Mouse (Mus musculus): Measurements from ENCODE around the gene Tbcel. TPM values are rescaled to one million over a fixed set of nuclear protein-coding genes. Genes with fewer than 3 reads are reported as not detected.

The Tbcel gene
- polyA plus RNA-seq, 1 experiment from 2014 or later = 5.0 TPM

DNA sequence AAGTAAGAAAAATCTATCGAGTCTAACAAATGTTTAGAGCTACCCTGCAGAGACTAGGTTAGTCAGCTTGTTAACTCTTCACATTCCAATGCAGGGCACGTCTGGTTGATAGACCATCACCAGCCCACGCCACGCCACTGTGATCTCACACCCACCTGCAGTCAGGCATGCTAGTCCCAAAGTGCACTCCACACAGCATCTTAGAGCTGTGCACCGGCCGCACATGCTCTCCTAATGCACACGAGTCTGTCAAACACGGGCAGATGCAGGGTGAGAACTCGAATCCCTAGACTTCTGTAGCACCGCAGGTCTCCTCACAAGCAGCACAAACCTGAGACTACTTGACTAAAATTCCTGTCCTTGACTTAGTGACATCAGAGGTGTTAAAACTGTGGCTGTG is 47.3 kb downstream of the Tbcel start:
- Histone ChIP-seq H3K36me3 (ENCODE audit: control insufficient read depth, insufficient read depth) (no peaks in the 10 kb centered on the region), H3K9ac (replicated peaks; ENCODE audit: low read depth, low read length) (no peak overlapping the region), H3K27me3 (replicated peaks; ENCODE audit: control insufficient read depth, insufficient read depth, low read length) (no peaks in the 10 kb centered on the region), H3K4me2 (ENCODE audit: low read length) (no peak overlapping the region), H3K27ac (ENCODE audit: low read length) (no peak overlapping the region), H3K9me3 (ENCODE audit: control insufficient read depth, low read length) (no peaks in the 10 kb centered on the region), H3K4me1 (replicated peaks; ENCODE audit: control insufficient read depth, insufficient read depth, low read length) (peaks cover 14% of the 10 kb centered on the region), H3K4me3 (replicated peaks; ENCODE audit: low read length) (no peak overlapping the region)
- ATAC-seq = no peak
- WGBS = 91% methylated on average over 10 of the region's 10 CpGs

DNA sequence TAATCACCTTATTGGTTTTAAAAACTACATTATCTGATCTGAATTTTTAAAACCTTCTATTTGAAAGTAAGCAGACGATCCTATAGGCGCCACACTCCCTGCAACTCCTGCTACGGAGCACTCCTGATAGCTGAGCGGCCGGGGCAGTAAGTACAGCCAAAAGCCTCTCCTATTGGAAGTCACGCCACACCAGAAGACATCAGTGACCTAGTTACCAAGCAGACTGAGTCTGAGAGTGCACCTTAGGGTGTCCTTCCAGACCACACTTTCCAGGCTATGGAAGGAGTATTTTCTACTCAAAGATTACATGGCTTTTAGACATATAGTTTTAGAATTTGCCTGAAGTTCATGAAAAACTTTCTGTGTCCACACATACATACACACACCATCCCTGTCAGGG is 47.9 kb downstream of the Tbcel start:
- H3K36me3 ChIP-seq (ENCODE audit: control insufficient read depth, insufficient read depth) = no peaks in the 10 kb centered on the region
- no peak overlapping the region for H3K9ac ChIP-seq (replicated peaks; ENCODE audit: low read depth, low read length)
- H3K27me3 ChIP-seq (replicated peaks; ENCODE audit: control insufficient read depth, insufficient read depth, low read length) = no peaks in the 10 kb centered on the region
- H3K4me3 ChIP-seq (replicated peaks; ENCODE audit: low read length) = no peak overlapping the region
- H3K4me2 ChIP-seq (ENCODE audit: low read length) = no peak overlapping the region
- ATAC-seq = no peak
- H3K9me3 ChIP-seq (ENCODE audit: control insufficient read depth, low read length) = no peaks in the 10 kb centered on the region
- 92% methylated on average over 6 of the region's 6 CpGs for WGBS
- no peak overlapping the region for H3K27ac ChIP-seq (ENCODE audit: low read length)
- H3K4me1 ChIP-seq (replicated peaks; ENCODE audit: control insufficient read depth, insufficient read depth, low read length) = peaks cover 14% of the 10 kb centered on the region

DNA sequence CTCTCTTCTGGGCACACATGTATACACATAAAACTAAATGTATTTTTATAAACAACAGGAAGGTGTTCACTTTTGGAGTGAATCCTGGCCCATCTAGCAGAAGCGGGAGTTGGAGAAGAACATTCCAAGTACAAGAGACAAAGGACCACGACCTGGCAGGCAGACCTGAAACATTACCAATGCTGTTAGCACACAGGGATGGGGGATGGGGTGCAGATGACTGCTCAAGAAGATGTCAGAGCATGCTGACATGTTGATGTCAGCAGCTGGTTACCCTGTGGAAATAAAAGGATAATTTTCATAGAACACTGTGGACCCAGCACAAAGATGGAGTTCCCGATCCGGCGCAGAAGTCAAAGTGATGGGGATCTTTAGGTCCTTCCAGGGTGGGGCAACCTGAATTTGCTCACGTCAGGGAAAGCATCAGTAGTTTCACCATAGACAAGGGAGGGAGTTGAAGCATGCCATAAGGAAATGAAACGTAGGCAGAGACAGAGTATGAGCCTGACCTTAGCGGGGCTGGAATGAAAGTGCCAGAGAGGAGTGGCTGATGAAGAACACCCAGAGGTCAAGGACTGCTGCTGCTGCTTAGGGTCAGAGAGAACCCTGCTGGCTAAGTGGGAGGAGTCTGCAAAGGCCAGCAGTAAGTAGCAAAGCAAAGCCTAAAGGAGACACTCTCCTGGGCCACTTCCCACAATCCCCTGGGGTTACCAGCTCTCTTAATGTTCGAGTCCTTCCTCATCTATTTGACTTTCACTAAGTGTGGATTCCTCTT is 48.7 kb downstream of the Tbcel start:
- Histone ChIP-seq H3K27me3 (replicated peaks; ENCODE audit: control insufficient read depth, insufficient read depth, low read length) (no peaks in the 10 kb centered on the region), H3K4me2 (ENCODE audit: low read length) (no peak overlapping the region), H3K4me1 (replicated peaks; ENCODE audit: control insufficient read depth, insufficient read depth, low read length) (peaks cover 14% of the 10 kb centered on the region), H3K36me3 (ENCODE audit: control insufficient read depth, insufficient read depth) (no peaks in the 10 kb centered on the region), H3K9me3 (ENCODE audit: control insufficient read depth, low read length) (no peaks in the 10 kb centered on the region), H3K27ac (ENCODE audit: low read length) (no peak overlapping the region), H3K9ac (replicated peaks; ENCODE audit: low read depth, low read length) (no peak overlapping the region), H3K4me3 (replicated peaks; ENCODE audit: low read length) (no peak overlapping the region)
- 78% methylated on average over 9 of the region's 9 CpGs for WGBS
- no peak for ATAC-seq

DNA sequence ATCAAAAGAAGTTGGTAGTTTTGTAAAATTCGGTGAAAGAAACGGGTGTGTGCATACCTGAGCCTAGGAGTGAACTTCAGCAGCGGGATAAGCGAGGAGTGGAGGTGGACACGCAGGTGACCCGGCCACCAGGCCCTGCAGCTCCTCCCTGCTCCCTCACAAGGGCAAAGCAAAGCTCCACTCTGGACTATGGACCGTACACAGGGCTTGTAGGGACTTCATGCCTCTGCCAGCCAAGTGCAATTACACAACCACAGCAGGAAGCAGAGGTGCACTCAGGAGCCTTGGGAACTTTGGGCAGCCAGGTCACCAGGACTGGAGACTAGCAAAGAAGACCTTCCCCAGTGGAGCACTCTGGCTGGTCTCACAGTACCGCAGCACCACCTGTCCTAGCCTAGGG is 50.1 kb downstream of the Tbcel start:
- Histone ChIP-seq H3K27me3 (replicated peaks; ENCODE audit: control insufficient read depth, insufficient read depth, low read length) (no peaks in the 10 kb centered on the region), H3K36me3 (ENCODE audit: control insufficient read depth, insufficient read depth) (no peaks in the 10 kb centered on the region), H3K9me3 (ENCODE audit: control insufficient read depth, low read length) (no peaks in the 10 kb centered on the region), H3K9ac (replicated peaks; ENCODE audit: low read depth, low read length) (no peak overlapping the region), H3K4me3 (replicated peaks; ENCODE audit: low read length) (no peak overlapping the region), H3K27ac (ENCODE audit: low read length) (no peak overlapping the region), H3K4me2 (ENCODE audit: low read length) (no peak overlapping the region), H3K4me1 (replicated peaks; ENCODE audit: control insufficient read depth, insufficient read depth, low read length) (peaks cover 6% of the 10 kb centered on the region; the same call in 1 of the 2 replicates)
- ATAC-seq = no peak
- WGBS = 92% methylated on average over 8 of the region's 8 CpGs

DNA sequence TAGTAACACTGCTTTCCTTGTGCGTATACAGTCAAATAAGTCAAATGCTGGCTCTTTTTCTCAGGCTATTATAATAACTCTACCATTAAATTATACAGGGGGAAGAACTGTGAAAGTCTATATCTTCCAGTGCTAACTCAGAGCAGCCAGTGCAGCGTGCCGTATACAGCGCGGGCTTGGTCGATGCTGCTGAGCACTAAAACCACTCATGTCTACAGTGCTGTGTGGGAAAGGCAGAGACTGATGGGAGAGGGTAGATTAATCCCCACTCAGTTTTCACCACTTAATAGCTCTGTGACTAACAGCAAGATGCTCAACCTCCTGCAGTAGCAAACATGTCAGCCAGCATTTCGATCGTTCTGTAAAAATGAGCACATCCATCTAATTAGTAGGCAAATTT is 53.2 kb downstream of the Tbcel start:
- H3K36me3 ChIP-seq (ENCODE audit: control insufficient read depth, insufficient read depth) = peaks cover 4% of the 10 kb centered on the region; the same call in 1 of the 2 replicates
- no peak overlapping the region for H3K9ac ChIP-seq (replicated peaks; ENCODE audit: low read depth, low read length)
- no peak overlapping the region for H3K27ac ChIP-seq (ENCODE audit: low read length)
- H3K4me2 ChIP-seq (ENCODE audit: low read length) = no peak overlapping the region
- H3K4me1 ChIP-seq (replicated peaks; ENCODE audit: control insufficient read depth, insufficient read depth, low read length) = peaks cover 3% of the 10 kb centered on the region; the same call in 1 of the 2 replicates
- no peak overlapping the region for H3K4me3 ChIP-seq (replicated peaks; ENCODE audit: low read length)
- no peak for ATAC-seq
- 84% methylated on average over 8 of the region's 8 CpGs for WGBS
- H3K9me3 ChIP-seq (ENCODE audit: control insufficient read depth, low read length) = no peaks in the 10 kb centered on the region
- H3K27me3 ChIP-seq (replicated peaks; ENCODE audit: control insufficient read depth, insufficient read depth, low read length) = no peaks in the 10 kb centered on the region

DNA sequence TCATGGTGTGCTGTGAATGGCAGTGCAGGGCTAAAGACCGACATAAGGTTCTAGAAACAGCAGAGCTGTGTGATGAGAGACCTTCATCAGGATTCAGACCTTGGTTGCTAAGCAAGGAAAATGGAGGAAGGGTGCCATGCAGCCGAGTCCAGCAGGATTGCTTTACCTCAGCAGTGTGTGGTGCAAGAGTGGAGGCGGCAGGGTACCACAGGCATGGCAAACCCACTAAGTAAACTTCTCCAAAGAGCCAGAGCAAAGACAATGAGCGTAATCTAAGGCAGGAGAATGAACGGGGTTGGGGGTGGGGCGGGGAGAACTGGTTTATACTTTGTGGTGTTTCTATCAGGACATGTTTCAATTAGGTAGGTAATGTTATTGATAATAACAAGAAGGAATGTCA is 58.6 kb downstream of the Tbcel start:
- H3K9me3 ChIP-seq (ENCODE audit: control insufficient read depth, low read length) = no peaks in the 10 kb centered on the region
- no peak overlapping the region for H3K4me3 ChIP-seq (replicated peaks; ENCODE audit: low read length)
- H3K4me2 ChIP-seq (ENCODE audit: low read length) = no peak overlapping the region
- H3K27me3 ChIP-seq (replicated peaks; ENCODE audit: control insufficient read depth, insufficient read depth, low read length) = no peaks in the 10 kb centered on the region
- H3K9ac ChIP-seq (replicated peaks; ENCODE audit: low read depth, low read length) = no peak overlapping the region
- 93% methylated on average over 6 of the region's 6 CpGs for WGBS
- no peak overlapping the region for H3K27ac ChIP-seq (ENCODE audit: low read length)
- H3K4me1 ChIP-seq (replicated peaks; ENCODE audit: control insufficient read depth, insufficient read depth, low read length) = no peaks in the 10 kb centered on the region
- H3K36me3 ChIP-seq (ENCODE audit: control insufficient read depth, insufficient read depth) = peaks cover 9% of the 10 kb centered on the region
- no peak for ATAC-seq

DNA sequence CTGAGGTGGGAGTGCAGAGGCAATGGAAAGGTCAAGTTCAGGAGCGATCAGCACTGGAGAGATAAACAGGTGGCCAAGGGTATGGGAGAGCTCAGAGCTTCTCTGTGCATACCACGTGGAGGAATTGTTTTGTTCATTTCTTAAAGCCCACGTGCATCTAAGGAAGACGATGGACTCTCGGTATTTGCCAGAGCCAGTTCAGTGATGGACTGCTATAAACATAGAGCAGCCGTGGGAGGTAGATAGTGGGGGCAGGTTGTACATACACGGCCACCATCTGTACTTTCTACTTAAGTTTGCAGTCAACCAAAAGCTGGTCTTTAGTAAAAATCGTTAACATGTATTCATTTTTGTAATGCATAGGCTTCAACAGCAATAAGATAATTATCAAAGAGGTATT is 65.5 kb downstream of the Tbcel start:
- no peak for ATAC-seq
- 96% methylated on average over 8 of the region's 8 CpGs for WGBS
- no peak overlapping the region for H3K4me2 ChIP-seq (ENCODE audit: low read length)

DNA sequence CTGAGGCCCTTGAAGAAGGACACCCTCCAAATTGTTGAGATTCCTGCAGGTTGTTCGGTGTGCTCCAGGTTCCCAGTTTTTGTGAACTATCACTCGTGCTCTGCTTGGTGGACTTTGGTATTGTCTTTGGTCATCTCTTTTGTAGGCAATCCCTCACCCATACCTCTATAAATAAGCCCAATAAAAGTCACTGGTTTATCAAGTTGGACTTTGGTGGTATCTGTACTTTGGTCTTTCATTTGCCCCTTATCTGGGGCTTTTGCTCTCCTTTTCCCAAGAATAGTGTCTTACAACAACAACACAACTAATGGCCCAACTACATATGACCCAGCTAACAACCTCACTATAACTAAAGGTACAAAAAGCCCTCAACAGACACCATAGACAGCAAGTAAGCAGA is 66.4 kb downstream of the Tbcel start:
- no peak overlapping the region for H3K4me2 ChIP-seq (ENCODE audit: low read length)
- H3K4me3 ChIP-seq (replicated peaks; ENCODE audit: low read length) = no peak overlapping the region
- ATAC-seq = no peak
- H3K36me3 ChIP-seq (ENCODE audit: control insufficient read depth, insufficient read depth) = peaks cover 29% of the 10 kb centered on the region
- WGBS = 100% methylated on average over 2 of the region's 2 CpGs
- no peak overlapping the region for H3K27ac ChIP-seq (ENCODE audit: low read length)
- H3K27me3 ChIP-seq (replicated peaks; ENCODE audit: control insufficient read depth, insufficient read depth, low read length) = no peaks in the 10 kb centered on the region
- no peak overlapping the region for H3K9ac ChIP-seq (replicated peaks; ENCODE audit: low read depth, low read length)
- H3K9me3 ChIP-seq (ENCODE audit: control insufficient read depth, low read length) = no peaks in the 10 kb centered on the region
- peaks cover 4% of the 10 kb centered on the region; the same call in 1 of the 2 replicates for H3K4me1 ChIP-seq (replicated peaks; ENCODE audit: control insufficient read depth, insufficient read depth, low read length)

More for the DNA sequence above, 65.5 kb downstream of the Tbcel start:
- Histone ChIP-seq H3K4me1 (replicated peaks; ENCODE audit: control insufficient read depth, insufficient read depth, low read length) (peaks cover 4% of the 10 kb centered on the region; the same call in 1 of the 2 replicates), H3K36me3 (ENCODE audit: control insufficient read depth, insufficient read depth) (peaks cover 21% of the 10 kb centered on the region), H3K4me3 (replicated peaks; ENCODE audit: low read length) (no peak overlapping the region), H3K9ac (replicated peaks; ENCODE audit: low read depth, low read length) (no peak overlapping the region), H3K27ac (ENCODE audit: low read length) (no peak overlapping the region), H3K27me3 (replicated peaks; ENCODE audit: control insufficient read depth, insufficient read depth, low read length) (no peaks in the 10 kb centered on the region), H3K9me3 (ENCODE audit: control insufficient read depth, low read length) (no peaks in the 10 kb centered on the region)

DNA sequence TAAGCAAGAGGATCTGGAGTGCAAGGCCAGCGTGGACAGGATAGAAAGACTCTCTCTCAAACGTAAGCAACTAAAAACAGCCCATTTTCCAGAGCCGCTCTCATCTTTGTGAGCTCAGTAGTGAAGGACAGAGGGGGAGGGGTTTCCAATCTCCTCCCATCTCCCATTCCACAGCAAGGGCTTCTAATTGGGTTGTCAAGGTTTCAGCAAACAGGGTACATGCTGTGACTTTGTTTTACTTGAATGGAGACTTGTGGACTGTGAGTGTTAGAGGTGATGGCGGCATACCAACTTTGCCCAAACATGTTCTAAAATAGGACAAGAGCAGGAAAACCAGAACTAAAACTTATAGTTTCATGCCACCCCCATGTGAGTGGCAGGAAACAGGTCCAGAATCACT is 68.2 kb downstream of the Tbcel start:
- no peak overlapping the region for H3K4me3 ChIP-seq (replicated peaks; ENCODE audit: low read length)
- H3K4me2 ChIP-seq (ENCODE audit: low read length) = no peak overlapping the region
- H3K36me3 ChIP-seq (ENCODE audit: control insufficient read depth, insufficient read depth) = peaks cover 29% of the 10 kb centered on the region
- H3K27ac ChIP-seq (ENCODE audit: low read length) = no peak overlapping the region
- WGBS = 10% methylated on average over 4 of the region's 4 CpGs
- no peak overlapping the region for H3K9ac ChIP-seq (replicated peaks; ENCODE audit: low read depth, low read length)
- peaks cover 4% of the 10 kb centered on the region; the same call in 1 of the 2 replicates for H3K4me1 ChIP-seq (replicated peaks; ENCODE audit: control insufficient read depth, insufficient read depth, low read length)
- no peaks in the 10 kb centered on the region for H3K9me3 ChIP-seq (ENCODE audit: control insufficient read depth, low read length)
- 0 out of 2 replicates have a peak, but pooled peaks have one; percentile 50 for ATAC-seq
- no peaks in the 10 kb centered on the region for H3K27me3 ChIP-seq (replicated peaks; ENCODE audit: control insufficient read depth, insufficient read depth, low read length)

All from forebrain, embryonic 16.5 days (tissue).